Mouse (Mus musculus): Measurements from ENCODE around the gene S100a11.
"Not testable (repeated sequence)": the region's sequence is repeated elsewhere in the genome, so short reads cannot be mapped to it uniquely, and the experiment has no call there.

S100a11 gene

GRCm38 (mm10) chr3:93522611-93523010 is 2.3 kb downstream of the S100a11 start:
- peak; percentile 4 to 19 for DNase-seq

DNA sequence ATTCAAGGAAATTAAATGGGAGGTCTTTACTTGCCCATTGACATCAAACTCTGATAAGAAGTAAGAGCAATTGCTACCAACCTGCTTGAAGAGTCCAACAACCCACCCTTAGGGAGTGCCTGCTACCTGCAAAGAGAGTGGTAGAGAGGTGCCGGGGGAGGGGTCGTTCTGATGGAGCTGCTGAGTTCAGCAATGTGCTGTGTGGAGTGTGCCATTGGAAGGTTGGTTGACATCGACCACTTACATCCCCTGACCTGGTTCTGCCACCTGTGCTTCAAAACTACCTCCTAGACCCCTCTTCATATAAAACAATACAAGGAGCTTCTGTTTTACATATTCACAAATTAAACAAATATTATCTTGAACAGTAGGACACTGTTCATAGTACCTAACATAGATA is 7.0 kb downstream of the S100a11 start:
- no peak for DNase-seq

DNA sequence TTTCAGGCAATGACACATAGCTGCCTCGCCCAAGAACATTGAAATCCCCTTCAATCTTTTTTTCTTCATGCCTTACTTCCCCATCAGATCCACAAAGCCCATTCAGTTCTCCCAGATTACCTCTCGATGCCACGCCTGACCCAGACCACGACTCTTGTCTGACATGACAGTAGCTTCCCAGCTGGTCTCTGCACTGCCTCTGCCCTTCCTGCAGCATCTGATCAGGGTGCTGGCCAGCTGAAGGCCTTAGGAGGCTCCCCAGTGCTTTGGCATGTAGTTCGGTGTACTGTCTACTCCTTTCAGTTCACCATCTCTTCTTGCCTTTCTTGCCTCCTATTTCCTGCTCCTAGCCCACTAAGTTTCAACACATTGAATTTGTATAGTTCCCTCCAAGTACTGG is 8.5 kb downstream of the S100a11 start:
- DNase-seq: no peak

DNA sequence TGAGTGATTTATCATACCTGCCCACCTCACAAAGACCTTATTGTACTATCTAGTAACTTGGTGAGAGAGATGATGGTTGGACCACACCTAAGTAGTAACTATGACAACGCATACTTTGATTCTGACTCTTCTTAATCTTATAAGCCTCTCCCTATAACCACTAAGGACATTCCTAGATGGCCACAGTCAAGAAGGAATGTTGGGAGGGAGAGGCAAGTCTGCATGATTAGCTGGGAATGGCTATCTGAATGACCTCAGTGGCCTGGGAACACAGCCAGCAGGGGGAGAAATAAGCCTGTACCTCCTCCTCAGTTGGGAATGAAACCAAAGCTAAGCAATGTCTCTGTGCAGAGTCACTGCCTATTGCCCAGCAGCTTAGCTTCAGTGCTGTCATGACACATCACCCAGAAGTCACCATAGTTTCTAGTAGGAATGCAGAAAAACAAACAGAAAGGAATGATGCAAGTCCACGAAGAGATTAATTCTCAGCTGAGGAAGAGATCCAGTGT is 16.8 kb downstream of the S100a11 start:
- DNase-seq: no peak

GRCm38 (mm10) chr3:93538486-93538885 is 18.2 kb downstream of the S100a11 start:
- no peak for DNase-seq

GRCm38 (mm10) chr3:93541501-93541900 is 21.2 kb downstream of the S100a11 start:
- no peak for DNase-seq

DNA sequence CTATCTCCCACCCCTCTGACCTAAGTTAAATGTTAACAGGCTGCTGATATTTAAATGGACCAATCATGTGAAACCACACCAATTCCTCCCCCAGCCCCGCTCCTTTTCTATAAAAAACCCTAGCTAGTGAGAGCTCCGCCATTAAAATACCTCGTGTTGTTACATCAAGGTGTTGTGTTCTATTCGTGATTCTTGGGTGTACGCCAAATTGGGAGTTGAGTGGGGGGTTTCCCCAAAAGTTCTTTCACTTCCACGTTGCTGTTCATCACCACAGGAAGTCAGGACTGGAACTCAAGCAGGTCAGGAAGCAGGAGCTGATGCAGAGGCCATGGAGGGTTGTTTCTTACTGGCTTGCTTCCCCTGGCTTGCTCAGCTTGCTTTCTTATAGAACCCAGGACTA is 23.9 kb downstream of the S100a11 start:
- DNase-seq: not testable (repeated sequence)

- DNase-seq: peak; percentile 59 to 74
Observed at GRCm38 (mm10) chr3:93547099-93547648, 26.9 kb downstream of the S100a11 start.

DNA sequence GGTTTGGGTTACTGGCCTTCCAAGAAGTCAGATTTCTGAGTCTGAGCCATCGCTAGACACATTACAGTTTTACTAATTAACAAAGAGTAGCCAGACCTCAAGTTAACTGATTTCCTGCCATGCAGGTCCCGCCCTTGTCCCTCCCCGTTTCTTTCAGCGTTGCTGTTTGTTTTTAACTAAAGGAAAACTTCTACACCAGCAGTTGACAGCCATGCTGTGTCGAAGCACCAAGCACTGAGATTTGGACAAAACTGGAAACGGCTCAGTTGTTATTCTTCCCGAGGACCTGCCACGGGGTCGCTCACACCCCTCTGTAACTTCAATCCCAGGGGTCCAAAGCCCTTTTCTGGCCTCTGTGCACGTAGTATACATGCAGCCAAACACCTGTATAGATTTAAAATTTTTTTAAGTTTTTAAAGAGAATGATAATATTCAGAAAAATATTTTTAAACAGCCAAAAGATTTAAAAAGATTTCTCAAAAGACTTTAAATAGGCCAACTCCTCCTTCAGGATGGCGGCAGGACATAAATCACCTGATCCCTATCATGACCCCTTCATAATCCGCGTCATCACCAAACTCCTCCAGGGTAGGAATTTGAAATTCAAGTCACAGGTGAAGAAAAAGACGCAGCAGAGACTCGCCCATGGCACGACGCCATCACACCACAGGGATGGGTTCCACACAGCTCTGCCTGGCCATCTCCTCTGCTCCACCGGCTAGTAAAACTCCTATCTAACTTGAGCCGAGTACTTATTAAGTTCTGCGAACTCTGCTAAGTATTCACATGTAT is 27.7 kb downstream of the S100a11 start:
- DNase-seq: no peak

DNA sequence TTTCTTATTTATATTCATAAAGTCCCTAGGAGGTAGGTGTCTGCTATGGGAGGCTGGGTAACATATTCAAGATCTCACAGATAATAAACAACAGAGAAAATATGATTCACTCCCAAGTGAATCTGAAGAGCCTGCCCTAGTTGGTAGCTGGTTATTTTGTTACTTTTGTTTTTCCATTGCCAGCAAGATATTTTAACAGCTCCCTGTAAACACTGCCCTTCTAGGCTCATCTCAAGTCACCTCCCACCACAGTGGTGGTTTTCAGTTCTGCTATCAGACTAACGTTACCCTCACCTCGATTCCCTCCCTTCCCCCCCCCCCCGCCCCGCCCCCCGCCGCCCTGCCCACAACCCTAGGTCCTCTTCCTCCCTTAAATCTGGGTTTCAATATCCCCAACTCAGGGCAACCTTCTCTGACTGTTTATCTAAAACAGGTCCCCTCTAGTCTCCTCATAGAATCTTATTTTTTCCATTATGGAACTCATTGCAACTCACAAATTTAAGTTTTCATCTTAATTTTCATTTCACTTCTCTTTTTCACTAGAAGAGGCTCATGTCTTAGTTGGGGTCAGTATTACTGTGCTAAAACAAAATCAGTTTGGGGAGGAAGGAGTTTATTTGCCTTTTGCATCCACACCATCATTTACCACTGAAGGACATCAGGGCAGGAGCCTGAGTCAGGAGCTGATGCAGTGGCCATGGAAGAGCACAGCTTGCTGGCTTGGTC is 28.4 kb downstream of the S100a11 start:
- DNase-seq: no peak

GRCm38 (mm10) chr3:93549986-93550385 is 29.7 kb downstream of the S100a11 start:
- DNase-seq: peak in 1 of 2 experiments; percentile 73

DNA sequence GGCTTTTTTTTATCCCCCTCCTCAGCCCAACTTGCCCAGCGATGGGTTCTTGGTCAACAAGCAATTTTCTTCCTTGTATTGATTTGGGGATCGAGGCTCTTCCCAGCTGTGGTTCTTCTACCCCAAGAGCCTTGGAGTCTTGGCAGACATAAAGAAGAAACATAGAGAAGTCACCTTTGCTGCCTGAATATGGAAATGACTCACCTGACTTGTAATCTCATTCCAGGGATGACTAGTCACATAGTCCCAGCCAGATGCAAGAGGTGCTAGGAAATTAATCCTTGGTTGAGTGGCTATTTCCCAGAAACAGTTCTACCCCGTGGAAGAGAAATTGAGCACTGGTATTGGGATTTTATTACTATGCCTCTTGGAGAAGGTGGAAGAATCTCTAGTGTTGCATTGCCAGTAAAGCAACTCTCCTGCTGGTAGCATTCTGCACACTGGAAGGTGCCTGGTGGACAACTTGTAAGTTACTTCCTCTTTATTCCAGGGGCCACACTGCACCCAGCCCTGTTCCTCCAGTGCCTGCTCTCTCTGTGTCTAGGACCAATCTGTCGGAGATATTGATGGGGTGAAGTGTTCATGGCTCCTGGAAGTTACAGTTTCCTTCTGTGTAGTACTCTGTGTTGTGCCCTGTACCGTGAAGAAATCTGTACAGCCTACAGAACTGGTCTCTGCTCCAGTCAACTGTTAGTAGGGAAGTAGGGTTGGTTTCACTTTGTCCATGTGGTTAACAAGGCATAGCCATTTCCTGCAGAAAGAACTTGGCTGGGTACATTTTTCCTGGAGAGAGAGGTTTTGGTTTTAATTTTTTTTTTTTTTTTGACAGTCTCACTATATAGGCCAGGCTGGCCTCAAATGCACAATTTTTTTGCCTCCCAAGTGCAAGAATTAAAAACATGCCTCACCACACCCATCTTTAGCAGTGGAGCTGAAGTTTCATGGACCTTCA is 31.9 kb downstream of the S100a11 start:
- DNase-seq: no peak

DNA sequence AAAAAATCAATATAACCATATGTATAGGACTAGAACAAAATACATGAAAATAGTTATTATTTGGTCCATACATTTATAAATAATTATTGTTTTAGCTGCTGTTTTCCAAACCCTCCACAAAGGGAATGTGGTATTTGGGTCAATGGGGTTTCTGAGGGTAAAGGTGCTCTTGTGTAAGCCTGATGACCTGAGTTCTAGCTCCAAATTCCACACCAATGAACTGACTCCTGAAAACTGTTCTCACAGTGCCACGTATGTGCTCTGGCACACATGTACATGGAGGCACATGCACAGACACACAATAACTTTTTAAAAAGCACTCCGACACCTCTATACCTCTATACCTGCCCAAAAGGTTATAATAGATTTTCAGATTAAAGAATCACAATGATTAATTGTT is 33.0 kb downstream of the S100a11 start:
- DNase-seq: no peak

GRCm38 (mm10) chr3:93553765-93554378 is 33.6 kb downstream of the S100a11 start:
- DNase-seq: no peak

GRCm38 (mm10) chr3:93554379-93554980 is 34.2 kb downstream of the S100a11 start:
- no peak for DNase-seq

DNA sequence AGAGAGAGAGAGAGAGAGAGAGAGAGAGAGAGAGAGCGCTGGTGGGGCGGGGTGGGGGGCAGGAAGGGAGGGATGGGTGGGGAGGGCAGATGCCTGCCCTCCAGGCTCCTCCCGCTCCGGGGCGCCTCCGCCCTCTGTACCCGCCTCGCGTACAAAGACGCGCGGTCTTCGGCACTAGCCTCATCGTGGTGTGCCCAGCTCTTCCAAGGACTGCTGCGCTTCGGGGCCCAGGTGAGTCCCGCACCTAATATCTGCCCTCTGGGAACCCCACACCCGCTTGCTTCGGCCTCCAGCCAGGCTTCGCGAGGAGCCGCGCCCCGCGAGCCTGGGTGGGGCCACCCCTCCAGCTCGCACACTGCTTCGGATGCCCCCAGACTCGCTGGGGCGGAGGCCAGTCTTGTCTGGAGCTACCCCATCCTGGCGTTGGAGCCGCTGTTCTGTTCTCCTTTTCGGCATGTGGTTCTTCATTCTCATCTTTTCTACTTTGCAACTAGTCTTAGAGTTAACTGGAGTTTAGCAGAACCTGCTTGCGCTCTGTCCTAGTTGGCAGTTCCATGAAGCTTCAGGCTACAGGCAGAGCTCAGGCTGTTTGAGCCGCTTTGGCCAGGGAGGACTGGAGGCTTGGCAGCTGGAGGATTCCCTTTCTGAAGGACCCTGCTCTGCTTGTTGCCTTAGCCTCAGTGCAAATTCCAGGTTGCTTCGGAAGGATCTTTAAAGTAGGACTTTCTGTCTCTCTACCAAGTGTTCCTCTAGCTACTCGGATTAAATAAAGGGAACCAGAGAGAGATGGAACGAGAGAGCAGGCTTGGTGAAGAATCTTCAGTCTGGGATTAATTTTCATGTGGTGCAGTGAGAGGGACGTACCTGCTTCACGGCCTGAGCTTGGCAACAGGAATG is 34.9 kb downstream of the S100a11 start, which contains the start of gene S100a10:
TSS of gene S100a10 (plus strand) at position 100 of the 897 bp plus-strand sequence.
- peak; percentile 71 to 74 for DNase-seq

- peak in 1 of 2 experiments; percentile 30 for DNase-seq
Observed at GRCm38 (mm10) chr3:93555878-93556254, 35.6 kb downstream of the S100a11 start.

- DNase-seq: no peak
Observed at GRCm38 (mm10) chr3:93556599-93556998, 36.3 kb downstream of the S100a11 start.

DNA sequence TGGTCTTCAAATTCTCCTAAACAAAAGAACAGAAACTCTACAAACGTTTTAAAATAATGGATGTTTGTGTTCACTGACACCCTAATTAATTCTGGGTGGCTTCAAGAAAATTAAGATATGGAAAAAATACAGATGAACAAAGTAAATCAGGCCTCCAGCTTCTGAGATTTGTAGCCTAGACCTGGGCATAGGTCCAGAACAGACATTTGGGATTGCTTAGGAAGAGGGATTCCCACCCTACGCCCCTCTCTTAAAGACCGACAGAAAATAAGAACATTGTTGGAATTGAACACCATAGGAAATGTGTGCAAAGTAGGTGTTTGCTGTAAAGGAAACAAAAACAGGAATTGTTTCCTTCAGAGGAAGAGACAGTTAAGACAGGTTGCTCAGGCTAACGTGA is 37.2 kb downstream of the S100a11 start:
- DNase-seq: no peak

DNA sequence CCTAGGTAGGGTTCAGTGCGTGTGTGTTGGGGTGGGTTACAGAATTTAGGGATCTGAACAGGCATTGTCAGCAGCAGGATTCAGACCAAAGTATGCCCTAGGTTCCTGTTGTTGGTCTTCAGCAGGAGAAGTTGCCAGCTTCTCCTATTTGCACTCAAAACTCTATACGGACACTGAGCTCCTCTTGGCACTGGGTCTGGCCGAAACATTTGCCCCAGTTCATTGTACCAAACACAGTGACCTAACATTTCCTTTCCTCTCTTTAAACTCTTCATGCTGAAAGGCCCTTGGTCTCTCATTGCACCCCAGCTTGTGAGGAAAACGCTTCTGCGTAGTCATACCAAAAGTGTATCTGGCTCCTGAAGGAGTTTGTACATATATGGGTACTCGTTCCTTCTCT is 39.7 kb downstream of the S100a11 start:
- no peak for DNase-seq
